Mouse (Mus musculus) cerebellum, adult 2 months (tissue): ENCODE data around the gene Fastk.

Experiments
- CTCF ChIP-seq: fragments of 200-500 bp; IDR thresholded peaks from 2 replicates; pipeline ENCODE4 v1.5.1; 2011; ENCODE audit warnings: low read depth, mild to moderate bottlenecking, control low read depth, low read length, moderate library complexity, borderline replicate concordance; ENCODE audit not compliant: insufficient read depth
- POLR2A ChIP-seq: fragments of 200-500 bp; IDR thresholded peaks from 2 replicates; pipeline ENCODE4 v1.6.1; 2011; ENCODE audit warnings: low read length, control low read depth, borderline replicate concordance; ENCODE audit not compliant: insufficient read depth

DNA sequence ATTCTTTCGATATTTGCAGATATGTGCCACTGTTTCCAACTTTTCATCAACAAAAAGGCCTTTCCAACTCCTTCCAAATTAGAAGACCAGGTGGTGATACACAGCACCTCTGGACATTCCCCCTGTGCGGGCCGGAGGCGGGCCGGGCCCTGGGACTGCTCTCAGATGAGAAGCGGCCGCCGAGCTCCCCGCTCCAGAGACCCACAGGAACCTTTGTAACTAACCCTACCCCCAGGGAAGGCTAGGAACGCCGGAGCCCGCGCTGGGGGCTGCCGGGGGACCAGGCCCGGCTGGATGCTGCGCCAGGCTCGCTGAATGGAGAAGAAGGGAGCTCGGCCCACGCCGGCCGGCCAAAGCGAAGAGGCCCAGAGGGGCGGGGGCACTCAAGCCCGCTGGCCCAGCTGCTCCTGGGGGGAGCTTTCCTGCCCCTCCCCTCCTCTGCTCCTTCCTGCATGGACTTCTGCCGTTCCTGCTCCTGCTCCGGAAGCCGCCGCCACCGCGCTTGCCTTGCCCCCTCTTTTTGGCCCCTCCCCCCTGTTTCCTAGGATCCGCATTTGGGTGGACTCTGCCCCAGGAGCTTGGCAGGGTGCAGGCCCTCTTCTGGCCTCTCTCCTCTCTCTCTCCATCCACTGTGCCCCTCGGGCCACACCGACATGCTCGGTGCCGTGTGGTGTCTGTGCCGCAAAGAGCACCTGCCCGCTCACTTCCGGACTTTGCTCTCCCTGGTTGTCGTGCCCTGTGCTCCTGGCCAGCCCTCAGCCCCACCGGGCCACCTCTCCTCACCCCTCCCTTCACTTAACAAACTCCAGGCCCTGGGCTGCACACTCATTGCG is 37.4 kb upstream of the Fastk start:
- TF ChIP-seq POLR2A (no peak), CTCF (no peak)
